Mouse (Mus musculus) adrenal gland, adult 2 months (tissue): ENCODE results near the gene Actl6a. TPM values are rescaled to one million over a fixed set of nuclear protein-coding genes. Genes with fewer than 3 reads are reported as not detected.
A peak's percentile ranks its signal among the peaks of the same experiment; 100 is the strongest.
"Not testable (repeated sequence)": the region's sequence is repeated elsewhere in the genome, so short reads cannot be mapped to it uniquely, and the experiment has no call there.

Source experiments
- DNase-seq: peaks from one replicate; pipeline ENCODE4 v3.0.0; 2021
- polyA plus RNA-seq: library from polyadenylated mRNA; depleted of rRNA; stranded (reverse); fragments of >200 nt; gene quantifications from 2 replicates; pipeline ENCODE4 v1.2.3, GENCODE M21; 2012
- total RNA-seq, 2 experiments: library from RNA; stranded (reverse); gene quantifications; 2 replicates each; pipeline ENCODE4 v1.2.3; 2021

Gene Actl6a
- total and polyA plus RNA-seq, 3 experiments = 12.6 to 46.7 (median 40.5) TPM

DNA sequence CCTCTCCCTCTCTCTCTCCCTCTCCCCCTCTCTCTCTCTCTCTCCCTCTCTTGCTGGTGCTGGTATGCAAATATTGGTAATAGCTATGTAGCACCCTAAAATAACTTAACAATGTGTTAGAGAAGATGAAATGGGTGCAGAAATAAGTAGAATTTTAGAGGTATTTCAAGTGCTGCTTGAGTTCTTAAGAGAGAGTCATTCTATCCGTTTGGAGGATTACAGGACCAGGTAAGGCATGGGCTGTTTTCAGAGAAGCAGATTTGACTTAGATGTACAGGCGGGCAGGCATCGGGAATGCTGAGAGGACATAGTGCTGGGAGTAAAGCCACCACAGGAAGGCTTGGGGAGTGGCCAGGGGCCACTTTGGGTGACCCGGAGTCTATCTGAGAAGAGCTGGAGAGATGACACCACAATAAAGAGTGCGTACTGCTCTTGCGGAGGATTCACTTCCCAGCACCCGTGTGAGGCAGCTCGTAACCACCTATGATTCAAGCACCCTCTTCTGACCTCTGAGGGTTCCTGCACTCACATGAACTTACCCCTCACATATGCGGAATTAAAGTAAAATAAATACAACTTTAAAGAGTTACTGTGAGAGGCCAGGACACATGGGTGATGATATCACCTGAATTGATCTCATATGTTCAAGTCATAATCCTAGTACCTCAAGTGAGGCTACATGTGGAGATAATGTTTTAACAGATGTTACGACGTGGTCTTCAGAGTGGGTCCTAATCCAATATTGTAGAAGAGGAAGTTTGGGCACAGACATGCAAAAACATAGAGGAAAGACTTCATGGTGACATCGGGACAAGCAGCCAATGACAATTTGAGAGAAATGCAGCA lies 11.1 kb upstream of the Actl6a start:
- DNase-seq = no peak

DNA sequence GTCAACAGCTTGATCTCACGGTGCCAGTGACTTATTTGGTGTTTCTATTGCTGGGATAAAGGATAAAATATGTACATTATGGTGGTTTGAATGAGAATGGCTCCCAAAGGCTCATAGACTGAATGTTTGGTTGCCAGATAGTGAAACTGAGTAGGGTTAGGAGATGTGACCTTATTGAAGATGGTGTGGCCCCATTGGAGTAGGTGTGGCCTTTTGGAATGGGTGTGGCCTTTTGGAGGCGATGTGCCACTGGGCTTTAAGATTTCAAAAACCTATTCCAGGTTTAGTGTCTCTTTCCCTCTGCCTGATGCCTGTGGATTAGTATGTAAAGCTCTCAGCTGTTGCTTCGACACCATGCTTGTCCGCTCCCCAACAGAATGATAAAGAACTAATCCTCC lies 10.5 kb upstream of the Actl6a start:
- no peak for DNase-seq

DNA sequence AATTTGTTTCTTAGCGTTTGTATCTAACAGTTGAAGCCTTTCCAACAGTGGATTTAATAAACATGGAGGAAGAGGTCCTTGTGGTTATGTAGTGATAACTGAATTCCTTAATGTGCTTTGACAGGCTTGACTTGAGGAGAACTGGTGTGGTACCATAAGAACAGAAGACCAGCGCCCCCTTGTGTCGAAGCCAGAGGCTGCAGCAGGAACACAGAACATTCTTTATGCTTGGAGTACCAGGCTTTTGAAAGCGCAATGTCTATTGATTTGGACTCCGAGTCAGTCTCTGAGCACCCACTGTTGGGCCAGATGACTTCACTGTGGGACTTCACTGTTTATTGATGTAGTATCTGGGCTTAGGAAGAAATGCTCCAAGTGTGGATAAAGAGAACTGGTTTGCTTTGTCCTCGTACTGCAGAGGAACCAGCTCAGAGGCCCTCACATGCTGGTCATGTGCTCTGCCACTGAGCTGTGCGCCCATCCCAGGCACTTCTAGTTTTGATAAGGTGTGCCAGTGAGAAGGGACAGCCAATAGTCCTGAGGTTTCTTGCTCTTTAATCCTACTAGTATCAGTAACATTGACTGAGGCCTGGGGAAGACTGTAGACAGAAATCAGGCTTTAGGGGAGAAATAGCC lies 7.8 kb upstream of the Actl6a start:
- peak; percentile 85 for DNase-seq

DNA sequence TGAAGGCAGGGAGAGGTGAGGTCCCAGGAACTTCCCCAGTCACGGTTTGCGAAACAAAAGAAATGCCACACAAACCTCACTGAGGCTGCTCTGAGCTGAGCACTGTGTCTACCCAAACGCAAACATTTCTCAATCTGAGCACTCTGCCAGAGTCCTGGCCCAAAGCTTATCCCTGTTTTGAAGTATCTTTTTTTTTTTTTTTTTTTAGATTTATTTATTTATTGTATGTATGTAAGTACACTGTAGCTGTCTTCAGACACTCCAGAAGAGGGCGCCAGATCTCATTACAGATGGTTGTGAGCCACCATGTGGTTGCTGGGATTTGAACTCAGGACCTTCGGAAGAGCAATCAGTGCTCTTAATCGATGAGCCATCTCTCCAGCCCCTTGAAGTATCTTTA lies 2.1 kb upstream of the Actl6a start:
- not testable (repeated sequence) for DNase-seq

DNA sequence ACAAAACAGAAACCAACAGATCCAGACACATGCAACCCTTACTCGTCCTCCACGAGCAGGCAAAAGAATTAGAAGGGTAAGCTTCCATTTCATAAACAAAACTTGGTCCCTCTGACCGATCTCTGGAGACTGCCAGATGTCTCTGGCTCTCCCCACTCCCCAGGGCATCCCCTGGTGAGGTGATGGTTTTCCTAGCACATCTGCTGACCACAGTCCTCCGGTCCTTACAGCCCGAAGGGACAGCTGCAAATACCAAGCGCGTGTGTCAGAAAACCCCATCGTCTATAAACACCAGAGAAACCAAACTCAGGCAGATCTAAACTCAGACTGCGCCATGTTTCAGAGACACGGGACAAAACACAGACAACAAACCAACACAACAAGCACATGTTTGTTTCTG lies 1.5 kb upstream of the Actl6a start:
- DNase-seq = not testable (repeated sequence)

DNA sequence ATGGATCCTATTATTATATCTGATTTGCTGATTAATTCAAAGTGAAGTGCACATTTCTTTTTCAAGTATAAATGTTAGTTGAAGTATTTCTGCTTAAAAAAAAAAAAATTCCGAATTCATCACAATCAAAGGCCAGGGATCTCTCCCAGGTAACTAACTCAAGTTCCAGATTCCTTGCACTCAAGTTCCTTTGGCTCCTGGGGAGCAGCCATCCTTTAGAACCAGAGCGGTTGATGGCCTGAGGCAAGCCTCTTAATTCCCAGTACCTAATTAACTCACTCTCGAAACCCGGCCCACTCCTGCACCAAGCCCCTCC lies 1.9 kb downstream of the Actl6a start:
- no peak for DNase-seq

DNA sequence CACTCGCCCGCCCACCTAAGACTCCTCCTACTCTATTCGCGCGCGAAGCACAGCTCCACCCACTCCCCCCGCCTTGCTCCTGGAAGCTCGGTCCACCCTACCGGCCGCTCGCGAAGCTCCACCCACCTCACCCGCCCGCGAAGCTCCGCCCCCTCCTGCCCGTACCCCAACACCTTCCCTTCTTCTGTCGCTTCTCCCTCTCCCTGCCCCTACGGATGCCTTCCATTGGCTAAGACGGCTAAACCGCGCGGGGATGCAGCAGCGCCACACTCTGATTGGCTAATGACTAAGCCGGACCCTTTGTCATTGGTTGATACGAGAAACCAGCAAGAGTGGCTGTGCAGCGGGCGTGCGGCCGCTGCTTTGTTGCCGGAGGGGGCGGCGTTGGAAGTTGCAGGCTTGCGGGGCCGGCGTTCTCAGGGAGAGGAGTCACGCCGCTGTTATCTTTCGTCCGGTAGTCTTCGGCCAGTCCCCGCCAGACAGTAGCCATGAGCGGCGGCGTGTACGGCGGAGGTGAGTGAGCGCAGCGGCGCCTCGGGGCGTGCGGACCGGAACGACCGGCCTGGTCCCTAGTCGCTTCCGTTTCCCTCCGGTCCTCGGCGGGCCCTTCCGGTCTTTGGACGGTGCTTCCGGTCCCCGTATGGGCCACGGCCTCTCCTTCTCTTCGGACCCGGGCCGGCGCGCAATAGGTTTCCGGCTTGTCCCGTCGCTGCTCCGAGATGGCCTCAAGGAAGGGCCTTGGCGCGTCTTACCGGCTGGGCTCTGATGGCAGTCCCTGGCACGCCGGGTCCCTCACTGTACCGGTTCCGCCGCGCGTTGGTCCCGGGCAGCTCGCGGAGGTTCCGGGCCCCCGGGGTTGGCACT lies 2.5 kb downstream of the Actl6a start:
- DNase-seq = peak; percentile 99

DNA sequence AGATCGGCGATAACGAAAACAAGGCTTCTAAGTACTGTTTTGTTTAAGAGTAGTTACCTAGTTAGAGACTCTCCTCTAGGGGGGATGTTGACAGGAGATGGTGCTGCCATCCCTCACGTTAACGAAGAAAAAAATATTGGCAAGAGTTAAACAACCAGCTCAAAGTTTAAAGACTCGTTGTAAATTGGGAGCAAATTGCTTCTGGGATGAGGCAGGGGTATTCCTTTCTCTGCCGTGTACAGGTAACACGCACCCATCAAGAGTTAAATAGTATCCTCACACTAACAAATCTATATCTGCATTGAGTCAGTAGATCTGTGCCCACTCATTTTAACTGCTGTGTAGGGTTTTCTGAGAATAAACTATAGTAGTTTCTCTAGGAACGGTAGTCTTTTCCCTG lies 3.3 kb downstream of the Actl6a start:
- DNase-seq = no peak

DNA sequence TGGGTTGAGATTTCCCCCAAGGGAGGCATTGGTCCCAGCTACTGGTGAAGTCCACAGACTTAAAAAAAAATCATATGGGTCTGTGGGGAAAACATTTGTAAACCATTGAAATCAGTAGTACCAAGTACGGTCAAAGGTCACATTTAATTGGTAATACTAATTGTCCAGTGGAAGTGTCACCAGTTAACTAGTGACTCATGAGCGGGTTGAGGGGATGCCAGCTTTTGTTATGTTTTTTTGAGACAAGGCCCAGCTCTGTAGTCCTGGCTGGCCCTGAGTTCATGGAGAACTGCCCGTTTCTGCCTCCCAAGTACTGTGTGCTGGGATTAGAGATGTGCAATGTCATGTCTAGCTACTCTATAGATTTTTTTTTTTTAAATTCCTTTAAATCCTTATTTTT lies 7.6 kb downstream of the Actl6a start:
- no peak for DNase-seq

DNA sequence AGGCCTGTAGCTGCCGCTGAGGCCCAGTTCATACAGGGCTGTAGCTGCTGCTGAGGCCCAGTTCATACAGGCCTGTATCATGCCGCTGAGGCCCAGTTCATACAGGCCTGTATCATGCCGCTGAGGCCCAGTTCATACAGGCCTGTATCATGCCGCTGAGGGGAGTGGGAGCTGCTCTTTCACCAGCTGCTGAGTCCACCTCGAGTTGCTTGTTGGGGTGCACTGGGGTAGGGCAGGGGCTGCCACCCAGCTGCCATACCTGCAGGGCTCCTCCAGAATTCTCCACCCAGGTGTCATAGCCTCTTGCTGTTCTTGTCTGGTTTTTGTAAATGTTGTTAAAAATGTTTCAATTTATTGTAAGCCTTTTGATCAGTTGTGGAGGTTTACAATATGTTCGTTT lies 11.3 kb downstream of the Actl6a start:
- not testable (repeated sequence) for DNase-seq

DNA sequence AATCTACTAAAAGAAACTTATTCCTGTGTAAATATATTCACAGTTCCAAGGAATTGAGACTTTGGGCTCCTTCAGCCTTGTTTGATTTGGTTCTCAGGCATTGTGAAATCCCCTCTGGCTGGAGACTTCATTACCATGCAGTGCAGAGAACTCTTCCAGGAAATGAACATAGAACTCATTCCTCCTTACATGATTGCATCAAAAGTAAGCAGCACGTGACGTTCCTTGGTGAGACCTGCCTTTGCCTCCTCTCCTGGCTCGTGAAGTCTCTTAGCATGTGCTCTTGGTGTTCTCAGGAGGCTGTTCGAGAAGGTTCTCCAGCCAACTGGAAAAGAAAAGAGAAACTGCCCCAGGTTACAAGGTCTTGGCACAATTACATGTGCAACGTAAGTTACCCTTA lies 12.2 kb downstream of the Actl6a start:
- DNase-seq = peak; percentile 21

DNA sequence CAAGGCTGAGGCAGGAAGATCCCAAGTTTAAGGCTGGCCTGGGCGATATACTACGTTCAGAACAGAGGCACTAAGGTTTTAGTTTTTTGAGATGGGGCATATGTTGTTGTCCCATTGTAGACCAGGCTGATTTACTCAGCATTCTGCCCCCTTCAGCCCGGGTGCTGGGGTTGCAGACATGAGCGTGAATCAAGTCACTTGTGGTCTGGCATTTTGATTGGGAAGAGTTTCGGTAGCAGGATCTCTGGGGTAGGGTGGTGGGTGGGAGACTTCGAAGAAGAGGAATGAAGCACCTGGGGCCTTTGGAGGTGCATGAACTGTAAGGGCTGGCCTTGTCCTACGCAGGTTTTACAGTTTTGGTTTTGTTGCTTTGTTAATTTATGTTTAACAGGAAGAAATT lies 18.1 kb downstream of the Actl6a start:
- DNase-seq = no peak

DNA sequence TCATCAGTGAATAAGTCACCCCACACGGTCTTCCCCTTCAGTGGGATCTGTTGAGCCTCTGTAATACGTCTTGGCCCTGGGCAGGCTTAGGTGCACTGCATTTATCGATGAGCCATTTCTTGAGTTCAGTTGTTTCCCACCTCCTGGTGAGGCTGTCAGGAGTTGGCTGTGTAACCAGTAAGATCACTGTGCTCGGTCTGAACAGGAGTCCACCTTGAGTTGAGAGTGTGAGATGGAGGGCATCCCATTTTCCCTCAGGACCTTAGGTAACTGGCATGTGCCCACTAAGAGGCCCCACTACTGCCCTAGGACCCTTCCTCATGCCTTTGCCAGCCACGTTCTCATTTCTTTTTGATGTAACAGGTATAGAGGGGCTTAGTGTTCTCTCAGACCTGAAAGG lies 19.9 kb downstream of the Actl6a start:
- DNase-seq = no peak

DNA sequence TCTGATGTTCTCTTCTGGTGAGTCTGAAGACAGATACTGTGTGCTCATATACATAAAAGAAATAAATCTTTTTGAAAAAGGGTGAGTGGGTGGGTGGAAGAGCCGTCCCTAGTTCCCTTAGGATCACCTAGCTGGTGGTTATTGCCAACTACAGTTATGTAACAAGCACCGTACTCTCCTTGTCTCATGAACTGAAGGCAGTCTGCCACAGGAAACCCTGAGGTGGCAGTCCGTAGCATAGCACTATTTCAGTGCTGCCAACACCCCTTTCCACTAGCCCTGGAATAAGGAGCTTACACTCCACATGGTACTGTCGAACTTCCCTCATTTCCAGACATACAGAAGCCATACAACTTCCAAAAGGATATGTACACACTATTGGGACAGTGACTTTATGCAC lies 21.8 kb downstream of the Actl6a start:
- no peak for DNase-seq

DNA sequence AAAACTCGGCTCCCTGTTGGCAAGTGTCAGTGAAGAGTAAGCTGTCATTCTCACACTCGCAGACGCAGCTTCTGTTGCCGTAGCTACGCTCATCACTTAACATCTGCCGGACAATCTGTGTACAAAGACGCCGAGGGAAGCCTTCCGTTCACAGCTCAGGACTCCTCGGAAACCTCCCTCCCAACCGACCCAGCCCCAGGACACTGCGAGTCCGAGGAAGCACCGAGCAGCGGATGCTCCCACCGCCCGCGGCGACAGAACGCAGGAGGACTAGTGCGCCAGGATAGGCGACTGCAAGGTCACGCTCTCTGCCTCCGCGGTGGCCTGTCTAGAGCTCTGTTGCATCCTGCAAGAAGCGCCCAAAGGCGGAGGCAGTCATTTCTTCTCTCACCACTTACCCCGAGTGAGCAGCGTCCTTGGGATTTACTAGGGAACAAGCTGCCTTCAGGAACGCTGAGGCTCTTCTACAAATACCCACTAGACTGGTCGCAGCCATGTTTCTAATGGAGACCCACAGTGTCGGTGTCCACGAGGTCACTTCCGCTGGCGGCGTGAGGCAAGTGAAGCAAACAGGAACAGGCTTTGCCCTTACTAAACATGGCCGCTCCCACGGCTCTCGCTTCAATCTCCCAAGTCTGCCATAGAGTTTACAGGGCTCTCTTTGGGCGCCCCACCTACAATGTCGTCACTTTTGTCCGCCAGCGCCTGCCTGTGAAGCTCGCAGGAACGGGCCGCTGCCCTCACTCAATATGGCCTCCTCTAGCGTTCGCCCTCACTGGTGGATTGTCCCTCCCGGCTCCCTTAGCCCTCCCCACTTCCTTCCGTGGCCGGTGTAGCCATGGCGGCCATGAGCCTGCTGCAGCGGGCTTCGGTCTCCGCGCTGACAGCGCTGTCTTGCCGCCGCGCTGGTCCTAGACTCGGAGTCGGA lies 30.4 kb downstream of the Actl6a start, which contains the start of gene Ndufb5:
Gene Ndufb5, plus strand, starts transcription at position 747 of the 928 bp plus-strand sequence.
- DNase-seq = peak; percentile 99

DNA sequence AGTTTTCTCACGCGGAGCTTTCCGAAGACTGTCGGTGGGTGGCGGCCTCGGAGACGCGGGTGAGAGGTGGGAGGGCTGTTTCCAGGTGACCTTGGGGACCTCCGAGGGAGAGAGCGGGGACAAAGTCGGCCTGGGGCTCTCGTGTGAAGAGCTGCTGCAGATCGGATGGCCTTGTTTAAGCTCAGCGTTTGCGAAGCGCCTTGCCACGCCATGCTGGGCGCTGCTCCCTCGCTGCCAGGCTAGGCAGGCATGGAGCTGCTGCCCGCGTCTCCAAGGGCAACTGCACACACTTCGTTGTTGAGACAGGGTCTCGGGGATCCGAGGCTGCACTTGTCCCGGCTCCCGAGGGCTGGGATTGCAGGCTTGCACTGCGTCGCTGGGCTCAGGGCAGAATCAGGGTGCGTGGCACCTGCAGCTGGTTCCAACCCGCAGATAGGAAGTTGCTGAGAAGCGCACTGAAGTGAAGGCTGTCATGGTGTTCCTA lies 31.1 kb downstream of the Actl6a start, which contains the start of gene Mrpl47:
Gene Mrpl47, minus strand, starts transcription at position 434 of the 484 bp plus-strand sequence.
- no peak for DNase-seq

DNA sequence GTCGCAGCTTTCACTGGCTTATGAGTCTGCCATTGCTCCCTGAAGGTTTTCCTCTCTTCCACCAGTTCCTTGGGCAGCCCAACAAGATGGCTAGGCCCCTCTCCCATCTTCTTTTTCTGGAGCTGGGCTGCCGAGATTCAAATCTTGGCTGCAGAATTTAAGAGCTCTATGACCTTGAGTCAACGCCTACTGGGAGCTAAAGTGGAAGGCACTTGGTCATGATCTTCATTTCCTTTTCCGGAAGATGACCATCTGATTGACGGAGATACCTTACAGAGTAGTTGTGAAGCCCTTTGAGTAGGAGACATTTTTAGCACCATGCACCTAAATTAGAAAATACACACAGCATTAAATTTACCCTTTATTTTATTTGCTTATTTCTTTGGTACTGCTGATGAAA lies 32.5 kb downstream of the Actl6a start:
- no peak for DNase-seq

DNA sequence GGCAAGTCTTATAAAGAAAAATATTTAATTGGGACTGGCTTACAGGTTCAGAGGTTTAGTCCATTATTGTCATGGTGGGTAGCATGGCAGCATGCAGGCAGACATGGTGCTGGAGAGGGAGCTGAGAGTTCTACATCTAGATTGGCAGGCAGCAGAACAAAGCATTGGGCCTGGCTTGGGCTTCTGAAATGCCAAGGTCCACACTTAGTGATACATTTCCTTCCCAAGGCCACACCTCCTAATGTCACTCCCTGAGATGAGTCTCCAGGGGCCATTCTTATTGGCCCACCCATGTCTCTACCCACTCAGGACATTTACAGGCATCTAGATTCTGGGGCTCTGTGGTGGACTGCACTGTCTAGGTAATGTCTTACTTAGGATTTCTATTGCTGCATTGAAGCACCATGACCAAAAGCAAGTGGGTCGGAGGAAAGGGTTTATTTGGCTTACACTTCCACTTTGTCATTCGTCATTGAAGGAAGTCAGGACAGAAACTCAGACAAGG lies 36.2 kb downstream of the Actl6a start:
- DNase-seq = peak; percentile 66

DNA sequence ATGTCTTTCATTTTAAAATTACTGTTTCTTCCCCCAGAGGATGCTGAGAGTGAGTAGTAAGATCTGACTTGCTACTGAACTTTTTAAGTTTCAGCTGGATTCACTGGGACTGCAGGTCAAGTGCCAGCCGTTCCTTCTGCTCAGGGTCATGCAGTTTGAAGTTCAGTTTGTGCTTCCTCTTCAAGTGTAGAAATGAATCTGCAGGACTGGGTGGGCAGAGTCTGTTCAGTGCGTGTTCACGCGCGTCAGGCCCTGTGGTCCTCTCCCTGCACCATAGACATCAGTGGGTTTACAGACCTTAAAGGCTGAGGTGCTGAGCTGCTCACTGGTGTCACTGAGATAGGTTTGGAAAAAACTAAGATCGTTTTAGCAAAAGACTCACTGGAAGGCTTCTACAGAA lies 38.9 kb downstream of the Actl6a start:
- no peak for DNase-seq

DNA sequence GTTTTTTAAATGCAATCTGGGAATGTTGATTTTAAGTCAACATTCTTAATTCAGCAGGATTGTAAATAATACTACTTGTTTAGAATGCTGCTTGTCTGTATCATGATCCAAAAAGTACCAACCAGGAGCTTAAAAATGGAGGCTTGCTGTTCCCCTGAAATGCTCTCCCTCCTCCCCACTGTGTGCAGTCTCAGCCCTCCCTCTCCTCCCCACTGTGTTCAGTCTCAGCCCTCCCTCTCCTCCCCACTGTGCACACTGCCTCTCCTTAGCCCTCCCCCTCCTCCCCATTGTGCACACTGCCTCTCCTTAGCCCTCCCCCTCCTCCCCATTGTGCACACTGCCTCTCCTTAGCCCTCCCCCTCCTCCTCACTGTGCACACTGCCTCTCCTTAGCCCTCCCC lies 39.3 kb downstream of the Actl6a start:
- DNase-seq = not testable (repeated sequence)

DNA sequence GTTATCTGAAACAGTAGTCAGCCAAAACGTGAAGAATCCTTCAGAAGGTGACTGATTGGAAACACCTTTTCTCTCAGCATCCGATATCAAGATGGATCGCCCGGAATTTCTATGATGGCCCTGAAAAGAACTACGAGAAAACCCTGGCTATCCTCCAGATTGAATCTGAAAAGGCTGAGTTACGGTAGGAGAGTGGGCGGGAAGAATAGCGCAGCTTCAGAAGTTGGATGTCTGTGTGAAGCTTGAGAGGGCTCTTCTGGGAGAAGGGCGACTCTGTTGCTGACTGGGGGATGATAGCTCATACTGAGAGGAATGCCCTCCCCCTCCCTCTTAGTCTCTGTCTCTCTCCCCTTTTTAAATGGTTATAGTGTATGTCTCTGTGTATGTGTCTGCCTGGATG lies 42.3 kb downstream of the Actl6a start:
- DNase-seq = no peak
